Mouse (Mus musculus) forebrain, embryonic 10.5 days (tissue): ENCODE data around the gene Cdc34b. TPM values are rescaled to one million over a fixed set of nuclear protein-coding genes. Genes with fewer than 3 reads are reported as not detected.

ENCODE experiments used
- polyA plus RNA-seq: library from polyadenylated mRNA; unstranded; fragments of >200 nt; fragmentation: Nextera tagmentation; extraction: Ambion mirVana; gene quantifications from 2 replicates; pipeline ENCODE4 v1.2.1, GENCODE M21; 2016

Cdc34b gene
- polyA plus RNA-seq, 1 experiment from 2014 or later, result 0.20 TPM

Other genes starting within 250 kb of the Cdc34b start
- gene Epn3, start 241.8 kb upstream of the Cdc34b start, polyA plus RNA-seq, result 1.6 and 2.0 TPM in 2 replicates
- gene Mycbpap, start 220.0 kb upstream of the Cdc34b start, polyA plus RNA-seq, result 3.4 and 4.5 TPM in 2 replicates
- gene Rsad1, start 192.5 kb upstream of the Cdc34b start, polyA plus RNA-seq, result 3.7 and 5.6 TPM in 2 replicates
- 0.09 and 0.21 TPM in 2 replicates for gene Chad, start 176.7 kb upstream of the Cdc34b start, polyA plus RNA-seq
- gene Acsf2, start 139.9 kb upstream of the Cdc34b start, polyA plus RNA-seq, result 3.7 TPM in 2 replicates
- gene Lrrc59, start 112.0 kb upstream of the Cdc34b start, polyA plus RNA-seq, result 283 and 286 TPM in 2 replicates
- 135 and 142 TPM in 2 replicates for gene Mrpl27, start 88.0 kb upstream of the Cdc34b start, polyA plus RNA-seq
- 69.6 and 79.1 TPM in 2 replicates for gene Eme1, start 87.8 kb upstream of the Cdc34b start, polyA plus RNA-seq
- gene Xylt2, start 64.3 kb upstream of the Cdc34b start, polyA plus RNA-seq, result 14.4 and 15.2 TPM in 2 replicates
- not detected in 2 replicates for gene Gm11541, start 37.3 kb upstream of the Cdc34b start, polyA plus RNA-seq
- gene Tmem92, start 40.9 kb downstream of the Cdc34b start, polyA plus RNA-seq, result not detected in 2 replicates
- gene Col1a1, start 194.4 kb downstream of the Cdc34b start, polyA plus RNA-seq, result 62.2 and 65.3 TPM in 2 replicates
- not detected in 2 replicates for gene Hils1, start 225.8 kb downstream of the Cdc34b start, polyA plus RNA-seq
- gene Sgca, start 234.5 kb downstream of the Cdc34b start, polyA plus RNA-seq, result not detected in 2 replicates
- gene Ppp1r9b, start 249.3 kb downstream of the Cdc34b start, polyA plus RNA-seq, result 8.7 and 10.7 TPM in 2 replicates